Mouse (Mus musculus) olfactory bulb, adult 2 months (tissue): ENCODE results near the gene Olfr1219.

Experiments
- CTCF ChIP-seq: fragments of 200-500 bp; IDR thresholded peaks from 2 replicates; pipeline ENCODE4 v1.5.1; 2012; ENCODE audit warnings: low read depth, mild to moderate bottlenecking, low read length, moderate library complexity; ENCODE audit not compliant: insufficient read depth
- POLR2A ChIP-seq: fragments of 200-500 bp; IDR thresholded peaks from 2 replicates; pipeline ENCODE4 v1.6.1; 2012; ENCODE audit warnings: mild to moderate bottlenecking, low read depth, low read length, moderate library complexity; ENCODE audit not compliant: insufficient read depth

- TF ChIP-seq CTCF (no peak), POLR2A (no peak)
These were observed 23.4 kb upstream of the Olfr1219 start, which contains the start of gene Olfr1220 for GRCm38 (mm10) chr2:89106735-89107134.
